Mouse (Mus musculus) hindbrain, embryonic 10.5 days (tissue): ENCODE results near the gene Shroom4. TPM values are rescaled to one million over a fixed set of nuclear protein-coding genes. Genes with fewer than 3 reads are reported as not detected.
"Not testable (repeated sequence)": the region's sequence is repeated elsewhere in the genome, so short reads cannot be mapped to it uniquely, and the experiment has no call there.

Experiments
- DNase-seq: peaks from one replicate; pipeline ENCODE4 v3.0.0-alpha.2; 2017; ENCODE audit warnings: low spot score
- H3K27ac ChIP-seq: fragments of 300-500 bp; sonication (generic); 2 replicates; pipeline ENCODE4 v1.5.1; 2016; ENCODE audit warnings: mild to moderate bottlenecking, moderate library complexity
- H3K27me3 ChIP-seq: fragments of 300-500 bp; sonication (generic); 2 replicates; pipeline ENCODE4 v1.6.1; 2016; ENCODE audit warnings: mild to moderate bottlenecking; ENCODE audit not compliant: poor library complexity, insufficient read depth, severe bottlenecking
- H3K36me3 ChIP-seq: fragments of 300-500 bp; sonication (generic); 2 replicates; pipeline ENCODE4 v1.6.1; 2016; ENCODE audit warnings: mild to moderate bottlenecking, moderate library complexity
- H3K4me1 ChIP-seq: fragments of 300-500 bp; sonication (generic); replicated peaks from 2 replicates; pipeline ENCODE4 v1.6.1; 2016; ENCODE audit warnings: mild to moderate bottlenecking
- H3K4me3 ChIP-seq: fragments of 300-500 bp; sonication (generic); 2 replicates; pipeline ENCODE4 v1.5.1; 2016; ENCODE audit warnings: mild to moderate bottlenecking, moderate library complexity
- H3K9me3 ChIP-seq: fragments of 300-500 bp; sonication (generic); 2 replicates; pipeline ENCODE4 v1.6.1; 2016; ENCODE audit warnings: mild to moderate bottlenecking, moderate library complexity
- WGBS: fragments of 180-500 bp; shearing (Covaris S2); methylation state at CpG from one replicate; pipeline ENCODE4 v1.1.7; 2016; 5-methylcytosine and 5-hydroxymethylcytosine counted together
- polyA plus RNA-seq: library from polyadenylated mRNA; unstranded; fragments of >200 nt; fragmentation: Nextera tagmentation; extraction: Ambion mirVana; gene quantifications from 2 replicates; pipeline ENCODE4 v1.2.1, GENCODE M21; 2016

Shroom4 gene
- polyA plus RNA-seq, 1 experiment from 2014 or later = 4.1 TPM

GRCm38 (mm10) chrX:6435260-6435659 lies 35.6 kb downstream of the Shroom4 start:
- Histone ChIP-seq H3K4me1 (no peaks in the 10 kb centered on the region), H3K4me3 (no peak overlapping the region), H3K36me3 (no peaks in the 10 kb centered on the region), H3K27ac (no peak overlapping the region), H3K9me3 (no peaks in the 10 kb centered on the region), H3K27me3 (no peaks in the 10 kb centered on the region)
- 89% methylated on average over 2 of the region's 2 CpGs for WGBS
- DNase-seq = no peak

- Histone ChIP-seq H3K9me3 (no peaks in the 10 kb centered on the region), H3K27me3 (no peaks in the 10 kb centered on the region), H3K36me3 (no peaks in the 10 kb centered on the region), H3K27ac (no peak overlapping the region), H3K4me1 (no peaks in the 10 kb centered on the region), H3K4me3 (no peak overlapping the region)
- no peak for DNase-seq
- WGBS = 76% methylated on average over 1 of the region's 1 CpGs
Measured at GRCm38 (mm10) chrX:6446422-6446821, 46.8 kb downstream of the Shroom4 start.

DNA sequence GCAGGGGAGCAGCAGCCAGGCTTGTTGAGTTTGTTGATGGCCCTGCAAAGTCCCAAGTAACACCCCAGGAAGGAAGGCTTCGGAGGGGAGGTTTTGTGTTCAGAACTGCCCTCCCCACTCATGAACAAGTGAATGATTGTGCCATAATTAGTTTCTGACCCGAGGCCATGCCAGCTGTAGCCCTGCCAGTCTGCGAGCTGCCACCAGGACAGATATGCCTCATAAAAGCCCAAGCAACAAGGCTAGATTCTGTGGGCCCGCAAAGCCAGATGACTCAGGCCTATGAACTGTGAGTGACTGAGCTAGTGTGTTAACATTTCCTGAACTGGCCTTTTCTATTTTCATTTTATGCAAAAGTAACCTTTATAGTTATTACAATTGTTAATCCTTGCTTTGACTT lies 48.3 kb downstream of the Shroom4 start:
- no peak overlapping the region for H3K4me3 ChIP-seq
- no peaks in the 10 kb centered on the region for H3K36me3 ChIP-seq
- DNase-seq = no peak
- no peaks in the 10 kb centered on the region for H3K27me3 ChIP-seq
- H3K27ac ChIP-seq = no peak overlapping the region
- H3K4me1 ChIP-seq = no peaks in the 10 kb centered on the region
- WGBS = 80% methylated on average over 4 of the region's 4 CpGs
- H3K9me3 ChIP-seq = no peaks in the 10 kb centered on the region

DNA sequence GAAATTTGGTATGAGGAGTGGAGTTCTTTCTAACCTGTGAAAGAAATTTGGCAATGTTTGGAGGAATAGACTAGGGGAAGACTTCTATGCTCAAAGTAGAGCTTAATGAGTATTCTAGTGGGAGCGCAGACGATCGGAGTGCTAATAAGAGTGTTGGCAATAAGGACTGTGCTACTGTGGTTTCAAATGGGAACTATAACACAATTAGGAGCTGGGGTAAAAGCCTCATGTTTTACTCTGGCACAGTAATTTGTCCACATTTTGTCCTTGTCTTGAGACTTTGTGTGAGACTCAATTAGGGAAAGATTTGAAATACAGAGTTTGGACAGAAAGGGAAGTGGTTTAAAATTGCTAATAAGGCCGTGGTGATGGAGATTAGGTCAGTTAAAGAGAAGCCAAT lies 53.6 kb downstream of the Shroom4 start:
- no peak overlapping the region for H3K27ac ChIP-seq
- no peak for DNase-seq
- no peaks in the 10 kb centered on the region for H3K9me3 ChIP-seq
- H3K36me3 ChIP-seq = no peaks in the 10 kb centered on the region
- no peaks in the 10 kb centered on the region for H3K27me3 ChIP-seq
- no peaks in the 10 kb centered on the region for H3K4me1 ChIP-seq
- WGBS = 92% methylated on average over 4 of the region's 4 CpGs
- H3K4me3 ChIP-seq = no peak overlapping the region

DNA sequence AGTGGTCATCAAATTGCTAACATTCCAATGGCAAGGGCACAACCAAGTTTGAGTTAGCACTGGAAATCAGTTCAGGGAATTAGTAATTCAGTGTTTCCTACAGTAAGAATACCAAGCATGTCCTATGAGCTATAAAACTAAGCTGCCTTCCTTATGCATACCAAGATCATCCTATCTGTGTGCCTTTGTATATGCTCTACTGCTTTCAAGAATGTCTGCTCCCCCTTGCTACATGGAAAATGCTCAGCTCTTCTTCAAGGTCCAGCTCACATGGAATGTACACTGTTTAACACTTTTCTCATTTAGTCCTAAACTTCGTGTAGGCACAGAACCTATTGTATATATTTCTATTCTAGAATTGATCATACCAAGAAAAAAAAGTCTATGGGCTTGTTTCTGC lies 69.6 kb downstream of the Shroom4 start:
- H3K36me3 ChIP-seq, H3K27ac ChIP-seq, DNase-seq, H3K4me3 ChIP-seq, H3K27me3 ChIP-seq, H3K9me3 ChIP-seq, H3K4me1 ChIP-seq: not testable (repeated sequence)
- no CpG with 5 or more reads among the region's 1 CpGs for WGBS

- H3K27ac ChIP-seq, H3K36me3 ChIP-seq, H3K27me3 ChIP-seq, H3K9me3 ChIP-seq, H3K4me3 ChIP-seq, DNase-seq, H3K4me1 ChIP-seq: not testable (repeated sequence)
- no CpG with 5 or more reads among the region's 1 CpGs for WGBS
Measured at GRCm38 (mm10) chrX:6472563-6472962, 72.9 kb downstream of the Shroom4 start.

- Histone ChIP-seq H3K27ac (no peak overlapping the region), H3K4me3 (no peak overlapping the region), H3K9me3 (no peaks in the 10 kb centered on the region), H3K36me3 (no peaks in the 10 kb centered on the region), H3K4me1 (no peaks in the 10 kb centered on the region), H3K27me3 (no peaks in the 10 kb centered on the region)
- DNase-seq = no peak
- 38% methylated on average over 1 of the region's 1 CpGs for WGBS
Measured at GRCm38 (mm10) chrX:6475177-6475576, 75.5 kb downstream of the Shroom4 start.

GRCm38 (mm10) chrX:6482268-6482667 lies 82.6 kb downstream of the Shroom4 start:
- Histone ChIP-seq H3K9me3 (0 out of 2 replicates have a peak, but pooled peaks cover 6% of the 10 kb centered on the region), H3K4me1 (peaks cover 10% of the 10 kb centered on the region), H3K27ac (no peak overlapping the region), H3K4me3 (no peak overlapping the region), H3K36me3 (no peaks in the 10 kb centered on the region), H3K27me3 (no peaks in the 10 kb centered on the region)
- no peak for DNase-seq
- WGBS = 85% methylated on average over 4 of the region's 4 CpGs

- H3K4me1 ChIP-seq = peaks cover 10% of the 10 kb centered on the region
- H3K9me3 ChIP-seq = 0 out of 2 replicates have a peak, but pooled peaks cover 6% of the 10 kb centered on the region
- no peak overlapping the region for H3K4me3 ChIP-seq
- H3K36me3 ChIP-seq = no peaks in the 10 kb centered on the region
- 30% methylated on average over 8 of the region's 8 CpGs for WGBS
- H3K27ac ChIP-seq = no peak overlapping the region
- H3K27me3 ChIP-seq = no peaks in the 10 kb centered on the region
- peak; percentile 24 for DNase-seq
Measured at GRCm38 (mm10) chrX:6483817-6484216, 84.2 kb downstream of the Shroom4 start.

DNA sequence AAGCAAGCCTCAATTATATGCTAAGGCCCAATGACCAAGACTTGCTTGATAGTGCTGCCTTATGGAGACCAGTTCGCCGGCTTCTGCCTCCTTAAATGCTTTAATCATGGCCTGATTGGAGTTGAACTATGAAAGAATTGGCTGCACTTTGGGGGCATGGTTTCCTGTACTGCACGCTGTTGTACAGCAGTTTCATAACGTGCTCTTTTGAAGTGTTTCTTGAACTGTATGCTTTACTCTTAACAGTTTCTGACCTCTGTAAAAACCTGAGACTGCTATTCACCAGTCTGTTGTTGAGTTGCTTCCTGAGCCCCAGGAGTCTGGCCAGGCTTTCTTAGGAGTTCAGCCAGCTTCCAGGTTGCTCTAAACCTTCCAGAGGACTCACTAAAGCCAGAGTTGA lies 90.8 kb downstream of the Shroom4 start:
- Histone ChIP-seq H3K9me3 (no peaks in the 10 kb centered on the region), H3K4me3 (no peak overlapping the region), H3K27ac (no peak overlapping the region), H3K27me3 (no peaks in the 10 kb centered on the region), H3K4me1 (no peaks in the 10 kb centered on the region), H3K36me3 (no peaks in the 10 kb centered on the region)
- 83% methylated on average over 4 of the region's 4 CpGs for WGBS
- no peak for DNase-seq

- Histone ChIP-seq H3K27me3 (no peaks in the 10 kb centered on the region), H3K27ac (no peak overlapping the region), H3K9me3 (no peaks in the 10 kb centered on the region), H3K4me1 (no peaks in the 10 kb centered on the region), H3K36me3 (no peaks in the 10 kb centered on the region), H3K4me3 (no peak overlapping the region)
- no peak for DNase-seq
Measured at GRCm38 (mm10) chrX:6495456-6495855, 95.8 kb downstream of the Shroom4 start.

- H3K36me3 ChIP-seq = no peaks in the 10 kb centered on the region
- no peak for DNase-seq
- WGBS = 50% methylated on average over 2 of the region's 2 CpGs
- H3K4me3 ChIP-seq = no peak overlapping the region
- H3K27me3 ChIP-seq = no peaks in the 10 kb centered on the region
- H3K4me1 ChIP-seq = no peaks in the 10 kb centered on the region
- H3K9me3 ChIP-seq = no peaks in the 10 kb centered on the region
- no peak overlapping the region for H3K27ac ChIP-seq
Measured at GRCm38 (mm10) chrX:6496374-6496773, 96.7 kb downstream of the Shroom4 start.

DNA sequence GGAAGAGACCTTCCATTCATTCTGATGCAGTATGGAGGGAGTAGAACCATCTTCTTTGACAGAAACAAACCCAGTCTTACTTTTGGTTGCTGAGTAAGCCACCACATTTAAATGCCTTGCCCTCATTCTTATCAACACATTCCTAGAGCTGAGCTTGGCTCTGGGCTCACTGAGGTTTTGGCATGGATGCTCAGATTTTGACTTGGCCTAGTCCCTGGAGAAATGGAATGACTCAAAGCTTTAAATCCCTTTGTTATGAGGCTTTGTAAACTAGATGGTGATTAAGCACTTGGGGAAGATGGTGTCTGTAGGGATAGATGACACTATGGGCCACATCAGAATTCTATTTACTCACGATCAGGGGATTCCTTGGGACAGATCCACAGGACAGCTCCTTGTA lies 102.2 kb downstream of the Shroom4 start:
- Histone ChIP-seq H3K27me3 (no peaks in the 10 kb centered on the region), H3K36me3 (no peaks in the 10 kb centered on the region), H3K4me1 (no peaks in the 10 kb centered on the region), H3K4me3 (no peak overlapping the region), H3K9me3 (no peaks in the 10 kb centered on the region), H3K27ac (no peak overlapping the region)
- DNase-seq = no peak
- 86% methylated on average over 1 of the region's 1 CpGs for WGBS

DNA sequence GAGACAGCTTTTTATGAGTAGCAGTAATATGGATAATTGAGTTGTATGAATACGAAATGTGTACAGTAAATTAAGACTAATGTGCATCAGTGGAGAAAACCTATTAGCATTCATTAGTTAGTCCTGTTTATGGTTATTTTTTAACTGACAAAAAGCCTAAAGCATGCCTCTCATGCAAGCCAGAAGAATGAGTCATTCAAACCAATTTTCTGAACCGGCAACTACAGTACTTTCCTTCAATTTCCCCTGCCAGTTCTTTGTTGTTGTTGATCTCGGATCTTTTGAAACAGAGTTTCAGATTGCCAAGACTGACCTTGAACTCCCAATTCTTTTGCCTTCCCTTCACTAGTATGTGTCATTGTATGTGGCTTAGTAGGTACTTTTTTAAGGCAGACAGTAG lies 117.6 kb downstream of the Shroom4 start:
- WGBS = 84% methylated on average over 3 of the region's 3 CpGs
- H3K27ac ChIP-seq = no peak overlapping the region
- DNase-seq = no peak
- no peaks in the 10 kb centered on the region for H3K27me3 ChIP-seq
- H3K36me3 ChIP-seq = no peaks in the 10 kb centered on the region
- no peak overlapping the region for H3K4me3 ChIP-seq
- H3K4me1 ChIP-seq = no peaks in the 10 kb centered on the region
- H3K9me3 ChIP-seq = no peaks in the 10 kb centered on the region
